ENCODE assay signal across 8 mouse cellular contexts in the genomic region with DNA sequence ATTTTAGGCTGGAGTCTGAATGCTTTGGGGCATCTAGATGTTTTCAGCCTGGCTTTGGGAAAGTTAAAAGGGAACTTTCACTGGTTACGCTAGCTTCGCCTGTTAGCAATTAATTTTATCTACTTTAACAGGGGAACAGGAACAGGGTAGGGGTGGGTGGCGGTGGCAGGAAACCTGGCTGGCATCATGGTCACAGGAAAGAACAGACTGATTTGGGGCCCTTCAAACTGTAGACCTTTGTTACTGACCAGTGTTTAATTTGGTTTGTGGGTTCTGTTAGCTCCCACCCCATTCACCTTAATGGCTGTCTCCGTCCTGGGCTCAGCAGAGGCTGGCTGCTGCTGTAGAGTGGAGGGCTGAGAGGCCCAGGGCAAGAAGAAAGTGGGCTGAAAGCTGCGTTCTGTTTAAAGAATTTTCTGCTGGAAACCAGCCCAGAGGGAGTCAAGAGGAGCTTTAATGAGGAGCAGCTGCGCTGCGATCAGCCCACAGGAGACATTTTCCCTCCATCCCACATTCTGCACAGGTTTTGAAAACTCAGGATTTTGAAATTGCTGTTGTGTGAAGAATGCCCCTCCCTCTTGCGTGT. TPM values are rescaled to one million over a fixed set of nuclear protein-coding genes. Genes with fewer than 3 reads are reported as not detected.
DNase-seq lines count a peak whose midpoint lies in the region; ATAC-seq and TF ChIP-seq lines count a peak whose summit lies in the region.

No protein-coding gene starts in this region.

- WGBS in liver, embryonic 14.5 days (ENCODE audit: insufficient replicate concordance), result 35% methylated on average over 8 of the region's 8 CpGs

- DNase-seq in cerebellum, postnatal 10 days, result peak; percentile 54 to 64
- no peak for DNase-seq in cerebellum, adult 11-12 months
- DNase-seq in embryo, embryonic 11.5 days (ENCODE audit: low read depth, low spot score), result peak; percentile 59
- DNase-seq in heart, adult 11 months, result peak; percentile 97
- peak; percentile 58 for DNase-seq in kidney, adult 9 months
- DNase-seq in liver, embryonic 14.5 days (ENCODE audit: low read depth in 3 of 3, low spot score in 3 of 3), result no peak
- peak; percentile 48 for DNase-seq in neural tube, embryonic 10.5 days (ENCODE audit: extremely low spot score, low spot score)
- DNase-seq in cerebellum, postnatal 36 days, result no peak

- no peak for TF ChIP-seq CTCF in liver, embryonic 14.5 days (IDR thresholded peaks at IDR 0.05; ENCODE audit: low read depth)

- no peaks in the 10 kb centered on the region for H3K27me3 ChIP-seq in liver, embryonic 14.5 days (ENCODE audit: control insufficient read depth, insufficient read depth, low read length)

- H3K4me3 ChIP-seq in liver, embryonic 14.5 days (ENCODE audit: insufficient read depth in 1 of 2, low read depth in 2 of 2, low read length in 2 of 2), result no peak overlapping the region

- no peak for ATAC-seq in liver, embryonic 14.5 days (ENCODE audit: insufficient read depth)

- peak overlapping the region; percentile 42 for H3K27ac ChIP-seq in liver, embryonic 14.5 days

- peak overlapping the region; percentile 26 for H3K4me2 ChIP-seq in liver, embryonic 14.5 days (ENCODE audit: low read depth)

- no peaks in the 10 kb centered on the region for H3K9me3 ChIP-seq in liver, embryonic 14.5 days (ENCODE audit: control insufficient read depth, low read length)

- H3K4me1 ChIP-seq in liver, embryonic 14.5 days (replicated peaks; ENCODE audit: control insufficient read depth in 2 of 2, insufficient read depth in 2 of 2, low read length in 1 of 2), result peaks cover 31 to 40% of the 10 kb centered on the region in 2 experiments

- H3K9ac ChIP-seq in liver, embryonic 14.5 days (replicated peaks), result peak overlapping the region; percentile 13; the same call in 1 of the 2 replicates

- no peaks in the 10 kb centered on the region for H3K36me3 ChIP-seq in liver, embryonic 14.5 days (replicated peaks; ENCODE audit: control insufficient read depth, insufficient read depth, low read depth)

- no peak for TF ChIP-seq EP300 in liver, embryonic 14.5 days (IDR thresholded peaks at IDR 0.05; ENCODE audit: low read depth)

RNA-seq across cellular contexts. Expression of a gene that starts 50.0 kb away (rescaled TPM):
- polyA plus RNA-seq in liver, embryonic 14.5 days (2012; rRNA removed), result 2.7 and 3.0 TPM in 2 replicates
- polyA plus RNA-seq in liver, embryonic 14.5 days (2014; fragmentation: Nextera tagmentation; extraction: Ambion mirVana), result 5.4 and 5.8 TPM in 2 replicates

Comparison
In these comparisons a context has a peak if more than half of its experiments do, and no peak if none do; other contexts are left out.
1. DNase-seq: peak in cerebellum, postnatal 10 days (2 of 2), embryo, embryonic 11.5 days (single experiment), heart, adult 11 months (single experiment), kidney, adult 9 months (single experiment) and neural tube, embryonic 10.5 days (single experiment); none in cerebellum, adult 11-12 months (single experiment), liver, embryonic 14.5 days (0 of 3) and cerebellum, postnatal 36 days (0 of 2).